Mouse (Mus musculus) liver, adult 2 months (tissue): ENCODE measurements around the gene Gng4.

Experiments
- CTCF ChIP-seq: fragments of 200-500 bp; IDR thresholded peaks from 2 replicates; pipeline ENCODE4 v1.5.1; 2011; ENCODE audit warnings: low read depth, low read length, control low read depth
- POLR2A ChIP-seq: fragments of 200-500 bp; IDR thresholded peaks from 2 replicates; pipeline ENCODE4 v1.6.1; 2011; ENCODE audit warnings: low read length, control low read depth; ENCODE audit not compliant: insufficient read depth; ENCODE audit errors: extremely low read depth

DNA sequence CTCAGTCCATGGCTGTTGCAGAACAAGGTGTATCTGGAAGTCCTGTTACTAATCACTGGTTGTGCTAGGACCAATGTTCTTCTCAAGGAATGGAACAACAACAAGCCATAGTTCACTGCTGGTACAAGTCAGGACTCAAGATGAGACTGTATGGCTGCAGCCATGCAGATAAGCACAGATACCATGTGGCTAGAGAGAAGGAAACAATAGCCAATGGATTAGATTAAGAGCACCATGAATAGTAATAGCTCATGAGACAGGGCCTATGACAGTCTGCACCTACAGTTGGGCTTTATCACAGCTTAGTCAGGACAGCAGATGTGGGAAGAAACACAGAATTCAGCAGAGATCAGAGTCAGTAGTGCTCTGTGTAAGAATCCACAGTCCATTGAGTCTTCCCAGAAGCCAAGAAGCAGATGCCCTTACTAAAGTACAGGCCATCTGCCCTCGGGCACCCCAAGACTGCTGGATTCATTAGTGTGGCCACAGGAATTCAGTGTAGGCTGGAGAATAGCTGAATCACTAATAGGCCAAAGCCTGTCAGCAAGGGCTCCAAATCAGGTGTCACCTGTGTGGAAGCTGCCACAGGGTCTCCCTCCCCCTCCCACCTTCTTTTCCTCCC is 4.9 kb upstream of the Gng4 start:
- TF ChIP-seq CTCF (no peak), POLR2A (no peak)
